Mouse (Mus musculus) 3134 (cell line): ENCODE results near the gene Hsd17b6.

ENCODE experiments used
- DNase-seq: peaks from one replicate; pipeline ENCODE4 v3.0.0-alpha.2; 2011; ENCODE audit warnings: low spot score; ENCODE audit not compliant: insufficient read length; ENCODE audit errors: extremely low read depth

Hsd17b6 gene

DNA sequence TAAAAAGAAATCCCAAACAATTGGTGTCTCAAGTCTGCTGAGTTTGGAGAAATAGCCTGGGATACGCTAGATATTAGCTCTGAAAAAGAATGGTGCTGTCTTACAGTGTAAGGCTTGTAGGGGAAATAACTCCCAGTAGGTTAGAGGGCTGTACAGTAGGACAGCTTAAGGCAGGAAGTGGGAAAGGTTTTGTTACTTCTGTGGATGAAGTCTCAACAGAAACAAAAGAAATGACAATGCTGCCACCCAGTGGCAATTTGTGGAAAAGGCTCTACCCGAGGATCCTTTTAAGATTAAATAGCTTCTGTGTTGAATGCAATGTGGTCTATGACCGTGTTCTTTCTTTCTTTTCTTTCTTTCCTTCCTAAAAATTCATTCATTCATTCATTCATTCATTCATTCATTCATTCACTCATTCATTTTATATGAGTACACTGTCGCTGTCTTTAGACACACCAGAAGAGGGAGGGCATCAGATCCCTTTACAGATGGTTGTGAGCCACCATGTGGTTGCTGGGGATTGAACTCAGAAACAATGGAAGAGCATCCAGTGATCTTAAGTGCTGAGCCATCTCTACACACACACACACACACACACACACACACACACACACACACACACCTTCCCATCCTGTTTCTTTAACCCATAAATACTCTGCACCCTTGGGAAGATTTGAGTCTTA lies 937 bp upstream of the Hsd17b6 start:
- DNase-seq: peak; percentile 41

DNA sequence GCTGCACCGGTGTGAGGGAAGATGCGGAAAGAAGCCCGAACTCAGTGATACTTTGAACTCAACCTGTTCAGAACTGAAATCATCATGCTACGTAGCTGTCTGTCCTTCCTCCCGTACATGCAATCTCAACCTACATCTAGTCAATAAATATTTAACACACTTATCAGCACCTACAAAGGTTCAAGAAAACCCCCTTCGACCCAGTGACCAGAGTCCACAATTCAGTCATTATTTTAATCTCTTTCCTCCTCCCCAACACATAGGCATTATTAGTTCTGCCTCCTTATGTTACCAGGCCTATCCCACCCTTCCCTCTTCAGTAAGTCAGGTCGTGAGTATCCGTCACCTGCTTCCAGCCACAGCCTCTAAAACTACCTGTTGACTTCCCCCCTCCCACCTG lies 1.9 kb downstream of the Hsd17b6 start:
- no peak for DNase-seq

DNA sequence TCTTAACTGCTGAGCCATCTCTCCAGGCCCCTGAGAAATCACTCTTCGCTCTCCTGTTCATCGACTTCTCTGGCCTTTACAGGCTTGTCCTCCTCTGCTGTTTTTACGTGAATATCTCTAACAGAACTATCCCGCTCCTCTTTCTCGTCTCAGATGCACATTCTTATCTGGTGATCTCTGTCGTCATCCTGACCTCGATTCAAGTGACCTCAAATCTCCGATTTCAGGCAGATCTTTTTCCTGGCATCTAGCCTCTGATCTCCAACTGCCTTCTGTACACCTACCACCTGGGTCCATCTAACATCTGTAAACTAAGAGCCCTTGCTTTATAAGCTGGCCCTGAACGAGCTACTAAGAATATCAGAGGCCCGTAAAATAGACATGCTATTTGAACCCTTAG lies 2.5 kb downstream of the Hsd17b6 start:
- no peak for DNase-seq

DNA sequence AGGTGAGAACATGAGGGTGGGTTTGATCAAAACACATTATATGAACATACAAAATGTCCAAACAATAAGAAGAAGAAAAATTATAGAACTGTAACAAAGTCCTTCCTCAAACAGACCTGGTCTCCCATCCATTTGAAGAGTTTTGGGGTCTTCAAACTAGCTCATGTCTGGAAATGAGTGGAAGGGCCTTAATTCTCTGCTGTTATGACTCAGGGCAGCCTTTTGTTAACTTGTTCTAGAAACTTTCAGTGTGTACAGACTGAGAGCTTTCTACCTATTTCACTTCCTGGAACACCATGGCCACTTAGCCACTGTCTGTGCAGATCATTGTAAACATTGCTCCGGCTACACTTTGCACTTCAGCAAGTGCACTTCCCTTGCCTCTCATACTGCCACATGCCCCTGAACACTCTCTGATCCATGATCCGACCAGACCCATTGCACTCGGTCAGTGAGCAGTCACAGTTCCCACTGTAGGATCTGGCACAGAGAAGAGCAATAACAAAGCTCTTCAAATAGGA lies 4.1 kb downstream of the Hsd17b6 start:
- DNase-seq: no peak

DNA sequence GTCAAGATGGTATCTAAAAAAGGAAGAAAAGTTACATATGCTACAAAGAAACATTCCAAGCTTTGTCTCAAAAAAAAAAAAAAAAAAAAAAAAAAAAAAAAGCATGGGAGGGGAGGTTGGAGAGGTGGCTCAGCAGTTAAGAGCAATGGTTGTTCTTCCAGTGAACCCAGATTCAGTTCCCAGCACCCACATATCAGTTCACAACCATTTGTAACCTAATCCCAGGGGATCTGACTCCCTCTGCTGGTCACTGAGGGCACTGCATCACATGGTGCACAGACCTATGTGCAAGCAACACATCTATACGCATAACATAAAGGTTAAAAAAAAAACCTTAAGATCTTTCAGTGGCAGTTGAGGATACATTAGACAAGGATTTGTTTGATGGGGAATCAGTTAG lies 9.2 kb downstream of the Hsd17b6 start:
- DNase-seq: no peak

DNA sequence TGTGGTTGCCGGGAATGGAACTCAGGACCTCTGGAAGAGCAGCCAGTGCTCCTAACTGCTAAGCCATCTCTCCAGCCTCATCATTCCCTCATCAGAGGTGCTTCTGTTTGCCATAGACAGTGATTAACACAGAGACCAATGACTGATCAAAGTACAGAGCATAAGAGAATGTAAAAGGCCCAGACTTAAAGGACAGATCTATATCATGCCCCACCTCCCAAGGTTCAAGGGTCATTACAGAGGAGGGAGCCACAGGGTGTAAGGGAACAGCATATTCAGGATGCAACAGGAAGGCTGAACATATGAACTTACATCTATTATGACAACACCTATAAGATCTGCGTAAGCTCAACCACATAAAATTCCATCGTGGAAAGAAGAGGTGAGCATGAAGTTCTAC lies 10.7 kb downstream of the Hsd17b6 start:
- DNase-seq: no peak

DNA sequence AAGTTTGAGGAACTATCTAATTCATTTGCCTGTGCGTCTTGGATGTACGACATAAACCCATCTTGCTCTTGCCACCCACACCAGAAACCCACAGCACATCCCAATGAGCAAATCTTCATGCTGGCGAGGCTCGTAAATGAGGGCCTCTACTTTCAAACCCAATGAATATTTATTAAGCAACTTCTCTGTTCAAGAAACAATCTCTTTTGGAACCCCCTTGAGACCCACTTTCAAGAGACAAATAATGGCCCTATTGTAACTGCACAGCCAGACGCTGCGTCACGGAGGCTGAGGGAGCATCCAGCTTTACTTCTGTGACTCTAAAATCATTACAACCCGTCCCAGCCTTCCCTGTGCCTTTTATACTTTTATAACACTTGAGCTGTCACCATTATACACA lies 21.8 kb downstream of the Hsd17b6 start:
- no peak for DNase-seq

DNA sequence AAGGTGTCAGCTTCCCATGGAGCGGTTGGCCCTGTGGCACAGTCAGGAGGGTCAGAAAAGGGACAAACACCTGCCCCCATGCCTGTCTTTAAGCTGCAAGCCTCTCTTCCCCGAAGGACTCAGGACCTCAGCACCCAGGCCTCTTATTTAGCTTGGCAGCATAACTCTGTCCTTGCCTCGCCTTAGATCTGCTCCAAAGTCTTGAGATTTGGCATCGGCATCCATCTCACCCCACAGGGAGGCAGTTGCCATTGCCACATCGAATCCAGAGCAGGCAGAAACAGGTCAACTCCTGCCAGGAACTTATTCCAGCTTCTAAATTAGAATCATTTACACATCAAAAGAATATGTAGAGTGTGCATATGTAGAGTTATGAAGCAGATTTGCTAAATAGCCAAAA lies 22.8 kb downstream of the Hsd17b6 start:
- DNase-seq: no peak

DNA sequence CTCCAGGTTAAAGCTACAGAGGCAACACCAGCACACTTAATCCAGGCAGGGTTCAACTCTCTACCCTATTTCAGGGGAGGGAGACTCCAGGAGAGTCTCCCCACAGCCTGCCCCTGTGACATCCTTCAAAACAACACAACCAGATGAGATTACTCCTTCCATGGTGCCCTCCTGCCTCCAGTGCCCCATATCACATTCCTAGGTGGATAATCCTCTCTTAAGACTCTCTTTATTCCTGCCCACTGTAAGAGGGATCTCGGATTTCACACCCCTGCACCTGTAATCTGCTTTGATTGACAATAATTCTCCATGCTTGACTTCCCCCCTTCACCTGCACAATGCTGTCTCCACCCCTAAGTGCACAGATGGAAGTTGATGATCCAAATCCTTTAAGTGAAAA lies 31.9 kb downstream of the Hsd17b6 start:
- DNase-seq: no peak

DNA sequence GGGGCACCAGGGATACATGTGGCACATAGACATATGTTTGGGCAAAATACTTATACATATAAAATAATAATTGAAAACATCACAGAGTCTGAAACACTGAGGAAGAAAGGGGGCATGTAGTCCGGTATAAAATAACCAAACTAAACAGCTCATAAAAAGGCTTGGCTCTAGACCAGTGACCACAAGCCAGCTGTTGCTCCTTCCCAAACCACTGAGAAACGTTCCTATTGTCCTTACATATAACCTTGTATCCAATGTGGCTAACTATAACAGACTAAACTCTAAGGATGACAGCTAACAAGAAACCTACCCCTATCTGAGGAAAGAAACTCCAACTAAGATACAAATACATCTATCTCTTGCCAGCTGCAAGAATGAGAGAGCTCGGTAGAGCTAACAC lies 33.3 kb downstream of the Hsd17b6 start:
- DNase-seq: no peak

DNA sequence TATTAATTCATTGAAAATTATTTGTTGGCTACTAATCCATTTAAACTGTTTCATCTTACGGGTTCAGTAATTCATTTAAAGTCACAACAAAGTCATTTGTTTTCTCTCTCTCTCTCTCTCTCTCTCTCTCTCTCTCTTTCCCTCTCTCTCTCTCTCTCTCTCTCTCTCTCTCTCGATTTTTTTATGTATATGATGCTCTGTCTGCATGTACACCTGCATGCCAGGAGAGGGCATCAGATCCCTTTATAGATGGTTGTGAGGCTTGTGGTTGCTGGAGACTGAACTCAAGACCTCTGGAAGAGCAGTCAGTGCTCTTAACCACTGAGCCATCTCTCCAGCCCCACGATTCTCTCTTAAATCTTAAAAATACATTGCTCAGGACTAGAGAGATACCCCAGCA lies 36.3 kb downstream of the Hsd17b6 start:
- no peak for DNase-seq

DNA sequence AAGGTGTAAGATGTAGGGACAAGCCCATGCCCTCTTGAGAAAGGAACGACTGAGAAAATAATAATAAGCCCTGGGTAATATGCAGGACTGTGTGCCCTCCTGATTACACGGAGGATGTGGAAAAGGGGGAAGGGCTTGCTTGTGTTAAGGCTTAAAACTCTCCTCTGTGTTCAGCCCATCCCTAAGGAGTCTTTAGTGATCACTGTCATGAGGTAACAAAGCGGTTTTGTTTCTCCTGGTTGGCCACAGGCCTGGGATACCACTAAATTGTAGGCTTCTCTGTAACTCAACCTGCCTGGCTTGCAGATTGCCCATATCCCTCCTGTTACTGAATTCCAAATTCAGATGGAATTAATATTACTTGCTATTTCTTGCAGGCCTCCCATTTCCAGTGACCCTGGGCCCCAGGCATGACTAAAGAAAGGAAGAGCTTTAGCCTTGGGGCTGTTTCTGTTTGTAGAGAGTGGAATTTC lies 37.0 kb downstream of the Hsd17b6 start:
- no peak for DNase-seq

DNA sequence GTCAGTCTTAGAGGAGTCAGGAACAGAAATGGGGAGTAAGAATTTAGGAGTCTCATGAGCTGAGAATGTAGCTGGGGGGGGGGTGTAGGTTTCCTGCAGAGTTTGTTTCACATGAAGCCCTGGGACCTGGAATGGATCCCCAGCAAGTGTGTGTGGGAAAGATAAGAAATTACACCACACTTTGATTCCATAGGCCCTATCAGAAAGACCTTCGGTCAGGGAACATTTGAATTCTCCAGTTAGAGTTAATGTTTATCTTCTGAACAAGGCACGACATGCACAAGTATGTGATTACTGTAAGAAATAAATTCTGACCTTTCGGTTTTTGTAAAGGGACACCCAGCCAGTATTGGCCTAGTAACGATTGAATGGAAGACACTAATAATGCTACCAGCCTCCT lies 37.6 kb downstream of the Hsd17b6 start:
- DNase-seq: no peak

DNA sequence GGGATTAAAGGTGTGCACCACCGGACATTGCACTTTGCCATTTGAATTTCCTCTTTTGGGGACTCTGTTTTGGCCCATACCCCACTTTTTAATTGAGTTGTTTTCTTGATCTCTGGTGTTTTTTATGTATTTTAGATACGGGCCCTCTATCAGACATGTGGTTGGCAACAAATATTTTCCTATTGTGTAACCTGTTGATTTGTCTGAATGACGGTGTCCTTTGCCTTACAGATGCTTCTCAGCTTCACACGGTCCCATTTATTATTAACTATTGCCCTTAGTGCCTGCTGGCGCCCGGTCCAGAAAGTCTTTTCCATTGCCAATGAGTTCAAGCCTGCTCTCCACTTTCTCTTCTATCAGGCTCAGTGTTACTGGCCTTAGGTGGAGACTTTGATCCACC lies 40.9 kb downstream of the Hsd17b6 start:
- no peak for DNase-seq

DNA sequence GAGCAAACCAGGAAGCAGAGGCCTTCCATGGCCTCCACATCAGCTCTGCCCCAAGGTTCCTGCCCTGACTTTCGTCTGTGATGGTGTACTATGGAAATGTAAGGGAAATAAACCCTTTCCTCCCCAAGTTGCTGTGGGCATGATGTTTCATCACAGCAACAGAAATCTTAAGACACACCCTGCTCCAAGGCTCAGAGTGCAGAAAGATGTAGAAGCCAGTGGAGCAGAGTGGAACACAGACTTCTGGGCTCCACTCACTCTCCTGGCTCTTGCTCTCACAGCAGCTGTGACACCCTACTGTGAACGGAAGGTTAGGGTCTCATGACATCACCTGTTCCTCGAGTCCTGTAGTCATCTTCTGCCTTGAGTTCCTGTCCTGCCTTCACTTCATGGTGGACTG lies 43.4 kb downstream of the Hsd17b6 start:
- DNase-seq: no peak

DNA sequence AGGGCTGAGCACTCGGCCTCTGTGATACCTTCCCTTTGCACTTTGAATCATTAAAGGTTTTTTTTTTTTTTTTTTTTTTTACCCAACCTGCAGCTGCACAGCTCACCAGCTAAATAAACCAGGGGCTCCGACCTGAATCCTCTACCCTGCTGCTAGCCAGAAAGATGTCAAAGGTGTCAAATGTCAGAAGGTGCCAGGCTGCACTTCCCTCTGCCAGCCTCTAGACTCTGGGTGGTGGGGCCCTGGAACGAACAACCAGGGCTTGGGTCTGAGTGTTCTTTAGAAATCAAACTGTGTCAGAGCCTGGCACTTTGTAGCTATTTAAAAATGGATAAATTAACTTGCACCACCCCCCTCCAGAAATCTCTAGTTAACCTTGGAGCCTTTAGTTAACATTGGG lies 45.0 kb downstream of the Hsd17b6 start:
- DNase-seq: no peak

DNA sequence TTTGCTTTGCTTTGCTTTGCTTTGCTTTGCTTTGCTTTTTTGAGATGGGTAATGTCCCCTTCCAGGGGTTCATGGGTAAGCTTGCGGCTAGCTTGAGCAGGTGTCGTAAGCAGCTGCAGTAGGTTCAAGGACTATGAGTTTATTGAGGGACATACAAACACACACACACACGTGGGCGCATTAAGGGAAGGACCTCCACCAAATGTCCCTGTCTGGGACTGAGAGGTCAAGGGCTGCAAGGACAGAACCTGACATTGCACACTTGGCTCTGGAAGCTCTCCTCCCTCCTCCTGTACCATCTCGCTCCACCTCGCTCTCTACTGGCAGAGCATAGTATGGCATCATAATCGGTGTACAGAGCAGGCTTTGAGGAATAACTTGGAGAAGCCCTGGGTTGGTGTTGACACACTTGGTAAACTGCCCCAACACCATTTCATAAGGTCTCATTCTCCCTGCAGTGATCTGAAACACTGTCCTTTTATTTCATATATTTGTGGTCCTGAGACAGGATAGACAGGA lies 48.2 kb downstream of the Hsd17b6 start:
- no peak for DNase-seq

DNA sequence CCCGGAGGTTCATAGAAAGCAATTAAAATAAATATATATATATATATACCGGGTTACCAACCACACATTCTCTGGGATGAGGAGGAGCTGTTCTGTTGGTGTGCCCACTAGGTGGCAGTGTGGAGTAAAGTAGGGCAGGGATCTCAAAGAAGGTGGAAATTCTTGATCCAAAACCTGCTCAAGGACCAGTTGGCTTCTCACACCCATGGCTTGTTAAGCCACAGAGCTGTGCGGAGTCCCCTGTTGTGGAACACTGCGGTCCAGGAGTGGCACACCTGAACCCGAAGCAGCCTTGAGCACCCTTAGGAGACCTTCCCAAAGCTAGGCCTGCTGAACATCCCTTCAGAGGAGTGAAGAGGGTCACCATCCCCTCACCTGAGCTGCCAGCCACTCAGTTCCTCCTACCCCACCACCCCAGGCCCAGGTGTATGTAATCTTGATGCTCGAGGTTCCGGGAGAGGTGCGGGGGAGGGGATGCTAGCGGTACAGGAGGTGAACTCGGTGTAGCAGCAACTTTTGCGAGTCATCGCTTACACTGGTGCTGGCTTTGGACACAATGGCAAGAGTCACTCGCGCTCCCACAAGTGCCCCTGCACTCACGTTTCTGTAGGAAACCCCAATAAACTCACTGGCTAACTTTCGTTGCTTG lies 51.1 kb downstream of the Hsd17b6 start:
- DNase-seq: no peak

DNA sequence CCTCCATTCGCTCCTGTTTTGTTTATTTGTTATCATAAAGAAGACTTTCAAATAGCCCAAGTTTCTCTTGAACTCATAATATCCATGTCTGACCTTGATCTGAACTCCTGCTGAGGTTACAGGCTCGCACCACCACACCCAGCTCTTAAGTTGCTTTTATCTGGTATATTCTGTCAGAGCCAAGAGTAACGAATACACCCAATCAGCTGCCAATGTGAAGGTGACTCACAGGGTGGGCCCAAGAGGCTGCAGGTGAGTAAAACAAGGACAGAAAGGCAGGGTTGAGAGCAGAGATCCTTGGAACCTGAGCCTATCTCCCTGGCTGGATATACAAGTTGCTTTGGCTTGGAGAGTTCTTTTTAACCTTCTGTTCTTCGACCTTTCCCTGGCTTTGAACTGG lies 52.4 kb downstream of the Hsd17b6 start:
- no peak for DNase-seq

DNA sequence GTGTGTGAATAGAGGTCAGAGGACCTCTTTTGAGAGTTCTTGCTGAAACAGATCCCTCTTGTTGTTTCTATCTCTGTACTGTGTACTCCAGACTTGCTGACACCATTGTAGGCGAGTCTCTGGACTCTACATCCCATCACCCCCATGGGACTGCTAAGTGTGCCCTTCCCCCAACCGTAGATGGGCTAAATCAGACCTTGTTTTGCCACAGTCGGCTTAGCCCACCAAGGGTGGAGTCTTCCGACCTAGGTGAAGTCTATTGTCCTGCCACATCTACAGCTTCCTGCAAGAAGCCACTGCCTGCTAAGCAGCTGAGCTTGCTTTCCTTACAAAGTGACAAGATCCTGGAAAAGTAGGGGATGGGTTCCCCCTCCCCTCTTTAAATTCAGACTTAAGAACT lies 55.6 kb downstream of the Hsd17b6 start:
- no peak for DNase-seq

DNA sequence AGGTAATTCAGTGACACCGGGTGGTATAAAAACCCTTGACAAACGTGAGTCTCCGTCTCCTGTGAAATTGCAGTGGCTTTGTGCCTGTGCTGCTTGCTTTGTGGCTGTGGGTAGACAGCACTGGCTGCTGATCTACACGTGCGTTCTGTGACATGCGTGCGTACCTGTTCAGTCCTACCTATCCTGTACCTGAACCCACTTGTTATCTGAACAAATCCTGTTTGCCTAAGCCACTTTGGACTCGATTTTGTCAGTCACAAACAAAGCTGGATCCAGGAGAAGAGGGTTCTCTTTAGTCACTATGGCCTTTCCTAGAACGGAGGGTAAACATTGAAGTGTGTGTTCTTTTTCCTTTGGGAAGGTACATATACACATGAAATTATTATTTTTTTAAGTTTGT lies 56.0 kb downstream of the Hsd17b6 start:
- no peak for DNase-seq

DNA sequence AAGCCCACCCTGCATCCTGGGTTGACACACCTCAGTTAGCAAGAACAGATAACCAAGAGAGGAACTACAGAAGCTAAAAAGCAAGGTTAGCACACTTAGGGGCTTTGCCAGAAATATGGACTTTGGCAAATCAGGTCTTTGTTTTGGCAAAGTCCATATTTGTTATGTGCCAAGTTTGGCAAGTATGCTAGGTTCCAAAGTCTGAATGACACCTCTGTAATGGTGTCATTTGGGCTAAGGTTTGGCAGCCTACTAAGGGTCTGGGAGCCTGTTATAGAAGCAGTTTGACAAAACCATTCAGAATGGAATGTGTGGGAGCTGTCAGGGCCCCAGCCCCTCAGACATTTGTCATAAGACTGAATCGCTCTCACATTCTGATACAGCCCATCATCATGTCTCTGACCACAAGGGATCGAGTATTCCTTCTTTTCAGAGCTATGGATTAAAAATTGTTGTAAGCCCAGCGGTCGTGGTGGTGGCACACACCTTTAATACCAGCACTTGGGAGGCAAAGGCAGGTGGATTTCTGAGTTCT lies 57.7 kb downstream of the Hsd17b6 start:
- no peak for DNase-seq
